Comparison of ENCODE assay signal across 13 mouse cellular contexts in the genomic region with DNA sequence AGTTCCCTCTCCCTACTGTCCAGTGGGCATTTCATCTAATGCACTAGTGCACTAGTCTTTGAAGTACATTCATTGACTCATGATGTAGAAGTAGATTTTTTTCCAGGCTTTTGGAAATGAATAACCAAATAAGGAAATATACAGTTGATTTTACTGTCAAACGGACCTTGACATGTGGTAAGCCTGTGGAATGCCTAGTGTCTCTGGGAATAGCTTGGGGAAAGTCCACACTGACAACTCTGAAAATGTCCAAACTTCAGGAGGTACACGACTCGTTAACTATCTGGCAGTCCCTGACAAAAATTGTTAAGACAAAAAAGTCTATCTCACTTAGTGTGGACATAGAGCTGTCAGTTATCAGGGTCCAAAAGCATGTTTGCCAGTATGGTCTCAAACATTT. TPM values are rescaled to one million over a fixed set of nuclear protein-coding genes. Genes with fewer than 3 reads are reported as not detected.
"Had no signal": no experiment of that assay in that cellular context is flagged by ENCODE, and none has a peak within 500 bp of the region (broad histone marks: within the 10 kb centered on the region; RNA-seq: fewer than 3 reads in every experiment).

No protein-coding gene starts in this region.

- H3K9me3 ChIP-seq: intestine, embryonic 15.5 days; limb, embryonic 12.5 days; limb, embryonic 15.5 days; midbrain, embryonic 13.5 days had no signal

- H3K36me3 ChIP-seq: intestine, embryonic 15.5 days; limb, embryonic 12.5 days; limb, embryonic 15.5 days; midbrain, embryonic 13.5 days had no signal

- H3K4me3 ChIP-seq: intestine, embryonic 15.5 days; limb, embryonic 12.5 days; limb, embryonic 15.5 days; midbrain, embryonic 13.5 days had no signal

- H3K27me3 ChIP-seq: intestine, embryonic 15.5 days; limb, embryonic 12.5 days; limb, embryonic 15.5 days; midbrain, embryonic 13.5 days had no signal

- ATAC-seq: hindbrain, embryonic 16.5 days; intestine, embryonic 15.5 days; lung, postnatal 0 days; midbrain, embryonic 13.5 days; midbrain, embryonic 16.5 days had no signal

- DNase-seq: kidney, postnatal 4 days; left cerebral cortex, postnatal 4 days; lung, embryonic 14.5 days; thymus, adult 18-20 months; thymus, postnatal 36 days had no signal

- H3K4me1 ChIP-seq: intestine, embryonic 15.5 days; limb, embryonic 12.5 days; limb, embryonic 15.5 days had no signal

- H3K4me2 ChIP-seq: intestine, embryonic 15.5 days; limb, embryonic 12.5 days; limb, embryonic 15.5 days; lung, embryonic 14.5 days; midbrain, embryonic 13.5 days had no signal

- H3K27ac ChIP-seq: intestine, embryonic 15.5 days; limb, embryonic 12.5 days; limb, embryonic 15.5 days; macrophage; midbrain, embryonic 13.5 days had no signal

- H3K9ac ChIP-seq: intestine, embryonic 15.5 days; limb, embryonic 12.5 days; limb, embryonic 15.5 days; lung, embryonic 14.5 days; midbrain, embryonic 13.5 days had no signal

RNA-seq across cellular contexts. Expression of gene Car3, which starts 40.9 kb away (rescaled TPM):
- polyA plus RNA-seq: macrophage had no signal
